Mouse (Mus musculus): Measurements from ENCODE around the gene Rpl41.
A peak's percentile ranks its signal among the peaks of the same experiment; 100 is the strongest.
"Not testable (repeated sequence)": the region's sequence is repeated elsewhere in the genome, so short reads cannot be mapped to it uniquely, and the experiment has no call there.

Gene Rpl41

GRCm38 (mm10) chr10:128524111-128524731 is 24.9 kb downstream of the Rpl41 start:
- DNase-seq (ENCODE audit: low spot score), result no peak

DNA sequence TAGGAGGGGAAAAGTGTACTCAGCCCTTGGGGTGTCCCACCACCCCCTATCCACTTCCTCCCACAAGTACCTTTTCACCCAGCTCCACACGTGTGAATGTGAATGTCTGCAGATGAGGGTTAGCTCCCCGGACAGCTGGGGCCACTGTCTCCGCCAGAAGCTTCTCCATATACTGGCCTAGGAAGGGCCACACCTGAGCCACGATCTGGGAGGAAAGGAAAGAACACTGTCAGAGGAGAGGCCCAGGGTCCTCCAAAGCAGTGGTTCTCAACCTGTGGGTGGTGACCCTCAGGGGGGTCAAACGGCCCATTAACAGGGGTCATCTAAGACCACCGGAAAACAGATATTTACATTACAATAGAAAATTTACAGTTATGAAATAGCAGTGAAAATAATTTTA is 26.8 kb downstream of the Rpl41 start:
- no peak for DNase-seq (ENCODE audit: low spot score)

DNA sequence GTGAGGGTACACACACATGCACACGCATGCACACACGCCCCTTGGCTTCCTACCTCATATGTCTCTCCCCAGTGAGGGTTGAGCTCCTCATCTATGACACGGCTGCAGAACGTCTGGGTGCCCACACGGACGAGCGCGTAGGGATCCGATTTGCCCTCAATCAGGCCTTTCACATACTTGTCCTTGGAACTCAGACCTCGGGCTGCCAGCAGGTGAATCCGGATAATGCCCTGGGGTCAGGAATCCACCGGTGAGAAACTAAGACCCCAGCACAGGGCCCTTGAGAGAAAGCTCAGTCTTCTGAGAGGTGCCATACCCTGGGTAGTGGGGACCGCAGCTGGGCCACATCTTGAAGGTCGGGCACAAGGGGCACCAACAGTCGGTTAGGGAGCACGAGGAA is 28.5 kb downstream of the Rpl41 start:
- no peak for DNase-seq (ENCODE audit: low spot score)

DNA sequence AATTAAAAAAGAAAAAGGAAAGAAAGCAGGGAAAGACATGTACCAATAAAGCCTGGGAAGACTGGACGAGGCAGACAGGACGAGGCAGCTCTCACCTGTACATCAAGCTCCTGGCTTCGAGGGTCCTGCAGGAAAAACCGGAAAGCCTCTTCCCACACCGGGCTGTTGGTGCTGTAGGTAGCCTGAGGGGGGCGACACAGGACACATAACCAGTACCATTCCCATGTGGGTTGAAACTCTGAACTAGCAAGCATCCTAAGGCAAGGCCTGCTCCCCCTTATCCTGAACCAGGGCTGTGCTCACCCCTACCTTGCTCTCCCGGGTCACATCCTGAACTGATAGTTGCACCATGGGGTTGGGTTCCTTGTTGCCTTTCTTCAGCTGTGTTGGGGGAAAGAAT is 30.3 kb downstream of the Rpl41 start:
- peak; percentile 53 for DNase-seq (ENCODE audit: low spot score)

DNA sequence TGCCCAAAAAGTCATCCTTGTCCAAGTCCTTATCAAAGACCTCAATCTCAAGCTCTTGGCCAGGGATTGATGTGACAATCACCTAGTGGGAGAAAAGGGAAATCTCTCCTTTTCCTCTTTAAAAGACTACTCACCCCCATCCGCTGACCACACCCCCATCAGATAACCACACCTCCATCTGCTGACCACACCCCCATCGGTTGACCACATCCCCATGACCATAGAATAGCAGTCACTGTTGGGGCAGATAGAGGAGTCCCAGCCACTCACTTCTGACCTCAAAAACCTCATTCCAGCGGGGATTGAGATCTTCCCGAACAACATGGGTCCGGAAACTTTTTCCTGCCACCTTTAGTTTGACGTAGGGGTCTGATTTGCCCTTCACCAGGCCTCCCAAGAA is 32.4 kb downstream of the Rpl41 start:
- no peak for DNase-seq (ENCODE audit: low spot score)

DNA sequence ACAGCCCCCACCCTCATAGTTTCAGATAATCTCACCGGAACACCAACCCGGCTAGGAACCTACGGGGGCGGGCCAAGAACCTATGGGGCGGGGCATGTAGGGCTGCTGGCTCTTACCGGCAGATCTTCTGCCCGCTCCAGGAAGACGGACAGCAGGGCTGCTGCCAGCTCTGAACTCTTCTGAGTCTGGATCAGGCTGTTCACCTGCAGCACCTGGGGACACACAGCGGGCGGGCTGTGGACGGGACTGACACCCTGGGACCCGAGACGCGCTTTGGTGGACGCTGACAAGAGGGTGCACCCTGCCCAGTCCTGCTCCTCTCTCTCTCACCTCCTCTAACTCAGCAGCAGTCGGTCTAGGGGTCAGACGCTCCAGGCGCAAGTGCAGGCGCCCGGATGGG is 33.1 kb downstream of the Rpl41 start:
- no peak for DNase-seq (ENCODE audit: low spot score)

- no peak for DNase-seq (ENCODE audit: low spot score)
Measured at GRCm38 (mm10) chr10:128515044-128515443, 34.1 kb downstream of the Rpl41 start.

GRCm38 (mm10) chr10:128511761-128512160 is 37.3 kb downstream of the Rpl41 start:
- no peak for DNase-seq (ENCODE audit: low spot score)

DNA sequence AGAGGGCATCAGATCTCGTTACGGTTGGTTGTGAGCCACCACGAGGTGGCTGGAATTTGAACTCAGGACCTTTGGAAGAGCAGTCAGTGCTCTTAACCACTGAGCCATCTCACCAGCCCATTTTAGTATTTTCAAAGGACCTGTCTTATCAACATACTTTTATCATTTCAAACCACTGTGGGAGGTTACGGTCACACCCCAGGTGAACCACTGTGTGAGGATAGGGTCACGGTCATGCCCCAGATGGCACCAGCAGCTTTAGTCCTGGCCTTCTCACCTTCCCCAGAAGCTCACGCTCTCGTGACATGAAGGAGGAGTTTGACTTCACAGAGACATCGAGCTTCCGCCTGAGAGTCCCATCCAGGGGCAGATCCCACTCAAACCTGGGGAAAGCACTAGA is 37.9 kb downstream of the Rpl41 start:
- DNase-seq (ENCODE audit: low spot score), result no peak

- DNase-seq (ENCODE audit: low spot score), result no peak
Measured at GRCm38 (mm10) chr10:128510301-128510700, 38.8 kb downstream of the Rpl41 start.

- DNase-seq (ENCODE audit: low spot score), result no peak
Measured at GRCm38 (mm10) chr10:128509831-128510230, 39.3 kb downstream of the Rpl41 start.

DNA sequence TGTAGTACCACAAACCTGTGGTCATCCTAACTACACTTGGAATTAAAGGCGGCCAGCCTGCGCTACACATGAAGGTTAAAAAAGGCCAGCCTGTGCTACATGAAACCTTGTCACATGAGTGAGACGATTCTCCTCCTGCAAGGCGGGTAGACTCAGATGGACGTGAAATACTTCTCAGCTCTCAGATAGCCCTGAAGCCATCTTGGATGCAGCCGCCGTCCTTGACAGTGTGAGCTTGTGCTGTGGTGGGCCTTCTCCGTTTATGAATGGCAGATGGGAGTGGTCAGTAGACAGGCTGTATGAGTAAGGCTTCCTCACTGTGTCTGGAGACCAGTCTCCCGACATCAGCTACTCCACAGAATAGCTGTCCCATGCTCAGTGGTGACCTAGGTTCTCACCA is 39.9 kb downstream of the Rpl41 start:
- DNase-seq (ENCODE audit: low spot score), result no peak

GRCm38 (mm10) chr10:128508260-128508659 is 40.8 kb downstream of the Rpl41 start:
- DNase-seq (ENCODE audit: low spot score), result no peak

- no peak for DNase-seq (ENCODE audit: low spot score)
Measured at GRCm38 (mm10) chr10:128505974-128506373, 43.1 kb downstream of the Rpl41 start.

GRCm38 (mm10) chr10:128505371-128505667 is 43.8 kb downstream of the Rpl41 start:
- not testable (repeated sequence) for DNase-seq (ENCODE audit: low spot score)

GRCm38 (mm10) chr10:128504641-128505370 is 44.3 kb downstream of the Rpl41 start:
- no peak for DNase-seq (ENCODE audit: low spot score)

DNA sequence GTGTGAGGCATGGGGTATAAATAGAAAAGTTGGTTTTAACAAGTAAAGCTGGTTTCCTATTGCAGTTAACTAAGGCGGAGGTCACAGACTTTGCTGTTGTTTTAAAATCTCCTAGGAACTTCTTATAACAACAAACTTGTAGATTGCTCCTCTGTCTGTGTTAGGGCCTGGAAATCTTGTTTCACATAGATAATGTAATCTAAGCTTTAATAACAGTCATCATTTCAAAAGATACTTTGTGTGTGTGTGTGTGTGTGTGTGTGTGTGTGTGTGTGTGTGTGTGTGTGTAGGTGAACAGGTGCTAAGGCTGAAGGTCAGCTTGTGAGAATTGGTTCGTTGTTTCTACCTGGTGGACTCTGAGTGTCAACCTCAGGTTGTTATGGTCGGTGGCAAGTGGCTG is 45.1 kb downstream of the Rpl41 start:
- DNase-seq (ENCODE audit: low spot score), result no peak

GRCm38 (mm10) chr10:128503532-128503931 is 45.6 kb downstream of the Rpl41 start:
- no peak for DNase-seq (ENCODE audit: low spot score)

DNA sequence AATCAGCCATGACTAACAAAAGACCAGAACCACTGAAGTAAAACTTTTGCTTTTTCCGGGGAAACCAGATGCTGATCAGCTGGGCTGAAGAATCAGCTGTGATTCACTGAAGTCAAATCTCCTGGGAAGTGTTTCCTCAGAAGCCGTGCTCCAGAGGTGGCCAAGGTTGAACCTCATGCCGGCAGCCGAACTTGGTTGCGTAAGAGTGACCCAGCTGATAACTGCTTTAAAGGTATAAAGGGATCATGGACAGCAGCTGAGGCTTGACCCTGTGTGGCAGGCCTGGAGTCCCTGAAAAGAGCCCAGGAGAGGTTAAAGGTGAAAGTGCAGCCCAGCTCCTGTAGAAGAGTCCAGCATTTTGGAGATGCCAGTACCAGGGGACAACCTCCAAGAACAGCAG is 46.8 kb downstream of the Rpl41 start:
- DNase-seq (ENCODE audit: low spot score), result no peak

DNA sequence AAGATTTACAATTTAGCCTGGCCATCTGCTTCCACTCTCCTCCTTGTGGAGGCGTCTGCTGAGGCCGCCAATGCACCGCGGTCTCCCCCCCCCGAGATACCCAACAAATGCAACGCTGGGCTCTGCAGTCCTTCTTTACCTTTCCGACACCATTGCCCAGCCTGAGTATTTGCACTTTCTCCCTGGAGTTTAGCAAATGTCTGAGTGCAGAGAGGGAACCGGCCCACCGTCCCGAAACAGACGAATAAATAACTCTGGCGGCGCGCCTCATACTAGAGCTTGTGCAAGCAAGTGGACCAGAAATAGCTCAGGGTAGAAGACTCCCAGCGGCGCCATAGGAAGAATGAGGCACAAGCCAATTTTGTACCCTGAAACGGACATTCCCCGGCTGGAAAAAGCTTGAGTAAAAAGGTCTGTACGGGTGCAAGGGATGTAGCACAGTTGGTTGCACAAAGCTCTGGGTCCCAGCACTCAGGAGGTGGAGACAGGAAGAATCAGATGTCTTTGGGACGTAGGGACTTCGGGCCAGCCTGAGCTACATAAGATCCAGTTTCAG is 49.9 kb downstream of the Rpl41 start:
- peak; percentile 67 for DNase-seq (ENCODE audit: low spot score)

GRCm38 (mm10) chr10:128498590-128498989 is 50.5 kb downstream of the Rpl41 start, which contains the start of gene Myl6b:
Gene Myl6b (minus strand): TSS chr10:128498685.
- DNase-seq (ENCODE audit: low spot score), result peak; percentile 96
